Mouse (Mus musculus) left cerebral cortex, postnatal 36 days (tissue): ENCODE results near the gene Zeb2. TPM values are rescaled to one million over a fixed set of nuclear protein-coding genes. Genes with fewer than 3 reads are reported as not detected.
A peak's percentile ranks its signal among the peaks of the same experiment; 100 is the strongest.
"Not testable (repeated sequence)": the region's sequence is repeated elsewhere in the genome, so short reads cannot be mapped to it uniquely, and the experiment has no call there.

Source experiments
- DNase-seq, 2 experiments: peaks; one replicate each; pipeline ENCODE4 v3.0.0; 2021 to 2022; ENCODE audit warnings: low spot score in 2 of 2, mixed read lengths in 1 of 2
- intact Hi-C: fragments of 180-260 bp; cut with DNase I; formaldehyde crosslinking; loops from one replicate; pipeline ENCODE4 v1.15.1; 2025
- total RNA-seq, 2 experiments: library from RNA; stranded (reverse); gene quantifications; 2 replicates each; pipeline ENCODE4 v1.2.3; 2021

Zeb2 gene
- total RNA-seq, 2 experiments from 2014 or later: 166 to 196 TPM

DNA sequence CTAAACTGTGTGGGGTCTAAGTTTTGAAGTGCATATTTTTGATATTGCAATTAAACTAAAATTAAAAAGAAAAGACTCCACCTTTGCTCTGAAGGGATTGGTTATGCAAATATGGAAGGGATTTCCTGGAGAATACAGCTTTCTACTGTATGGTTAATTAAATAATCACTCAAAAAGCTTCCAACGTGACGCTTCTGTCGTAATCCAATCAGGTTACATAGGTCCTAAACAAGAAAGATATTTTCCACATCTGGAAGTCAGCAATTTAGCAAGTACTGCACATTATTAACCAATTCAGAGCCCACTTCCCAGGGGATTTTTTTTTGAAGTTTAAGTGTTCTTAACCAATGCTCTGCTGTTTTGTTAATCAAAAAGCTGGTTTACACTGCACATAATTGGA lies 3.3 kb downstream of the Zeb2 start:
- DNase-seq: no peak

DNA sequence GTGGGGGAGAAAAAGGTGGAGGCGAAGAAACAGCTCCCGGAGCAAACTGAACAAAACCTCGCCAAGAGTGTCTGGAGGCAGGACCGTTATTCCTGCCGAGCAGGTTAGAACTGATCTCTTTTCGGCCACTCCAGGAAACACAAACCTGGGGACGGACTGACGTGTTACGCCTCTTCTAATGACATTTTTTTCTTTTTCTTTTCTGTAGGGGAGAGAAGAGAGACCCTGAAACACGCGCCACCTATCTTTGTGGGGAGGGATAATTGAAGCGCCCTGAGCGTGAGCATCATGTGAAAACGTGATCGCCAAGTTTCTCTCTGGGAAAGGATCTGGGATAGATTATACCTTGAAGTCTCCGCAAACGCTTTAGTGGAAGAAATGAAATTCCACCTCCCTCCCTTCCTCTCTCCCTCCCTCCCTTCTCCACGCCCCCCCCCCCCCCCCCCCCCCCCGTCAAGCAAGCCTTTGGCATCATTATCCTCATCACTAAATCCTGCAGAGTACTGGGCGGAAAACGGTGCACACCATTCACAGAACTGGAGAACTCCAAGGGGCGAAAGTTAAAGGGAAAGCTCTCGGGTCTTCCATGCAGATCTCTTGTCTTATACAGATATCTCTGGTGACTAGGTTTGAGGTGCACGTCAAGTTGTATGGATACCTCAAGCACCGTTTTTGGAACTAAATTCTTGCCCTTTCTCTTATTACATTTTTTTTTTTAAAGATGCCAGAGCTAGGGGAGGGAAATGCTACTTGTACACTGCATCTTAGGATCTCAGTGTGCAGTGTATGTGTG lies 4.1 kb downstream of the Zeb2 start:
- DNase-seq: peak; percentile 68 to 74
- intact Hi-C loops: loop anchor here (2.0 kb wide), 1 partner anchor 186 kb away; the partner anchor contains the start of gene Gtdc1

More for the DNA sequence above, 3.3 kb downstream of the Zeb2 start:
- intact Hi-C loops: loop anchor here (2.0 kb wide), 1 partner anchor 187 kb away; the partner anchor contains the start of gene Gtdc1

DNA sequence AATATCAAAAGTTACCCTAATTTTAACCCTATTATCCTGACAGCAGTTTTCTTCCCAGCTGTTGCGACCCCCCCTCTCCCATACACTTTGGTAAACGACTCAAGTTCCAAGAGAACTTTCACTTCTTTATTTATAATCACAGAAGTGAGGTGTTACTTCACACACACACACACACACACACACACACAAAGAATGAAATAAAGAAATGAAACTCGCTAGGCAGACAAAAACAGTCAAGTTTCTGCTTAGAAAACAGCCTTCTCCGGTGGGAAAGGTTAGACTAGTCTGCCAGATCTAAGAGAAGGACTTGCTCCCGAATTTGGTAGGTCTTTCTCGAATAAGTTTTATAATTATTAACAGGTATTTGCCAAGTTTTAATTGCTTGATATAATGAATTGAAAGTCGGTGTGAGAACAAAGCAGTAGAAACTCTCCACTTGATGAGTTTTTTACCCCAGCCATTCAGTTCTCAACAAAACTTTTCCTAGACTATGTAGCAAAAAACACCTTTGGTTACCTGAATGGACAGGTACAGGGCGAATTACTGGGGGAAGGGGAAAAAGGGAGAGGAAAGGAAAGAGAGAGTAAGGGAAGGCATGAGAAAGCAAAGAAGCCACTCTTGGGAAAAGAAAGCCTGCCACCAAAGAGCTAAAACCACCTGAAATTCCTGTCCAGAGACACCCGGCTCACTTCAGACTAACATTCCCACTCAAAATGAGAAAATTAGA lies 5.0 kb downstream of the Zeb2 start:
- no peak for DNase-seq
- intact Hi-C loops: loop anchor here (2.0 kb wide), 1 partner anchor 185 kb away; the partner anchor contains the start of gene Gtdc1

DNA sequence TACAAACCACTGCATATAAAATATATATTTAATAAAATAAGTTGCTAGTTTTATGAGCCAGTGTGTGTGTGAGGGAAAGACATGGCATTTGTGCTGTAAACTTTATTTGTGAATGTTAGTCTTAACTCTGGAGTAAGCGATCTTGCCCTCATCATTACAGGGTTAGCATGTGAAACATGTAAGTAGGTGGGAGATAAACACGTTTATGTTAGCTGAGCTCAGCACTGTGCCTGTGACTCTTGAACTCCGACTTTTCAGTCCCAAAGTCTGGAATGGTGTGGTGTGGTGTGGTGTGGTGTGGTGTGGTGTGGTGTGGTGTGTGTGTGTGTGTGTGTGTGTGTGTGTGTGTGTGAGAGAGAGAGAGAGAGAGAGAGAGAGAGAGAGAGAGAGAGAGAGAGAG lies 5.6 kb downstream of the Zeb2 start:
- not testable (repeated sequence) for DNase-seq

DNA sequence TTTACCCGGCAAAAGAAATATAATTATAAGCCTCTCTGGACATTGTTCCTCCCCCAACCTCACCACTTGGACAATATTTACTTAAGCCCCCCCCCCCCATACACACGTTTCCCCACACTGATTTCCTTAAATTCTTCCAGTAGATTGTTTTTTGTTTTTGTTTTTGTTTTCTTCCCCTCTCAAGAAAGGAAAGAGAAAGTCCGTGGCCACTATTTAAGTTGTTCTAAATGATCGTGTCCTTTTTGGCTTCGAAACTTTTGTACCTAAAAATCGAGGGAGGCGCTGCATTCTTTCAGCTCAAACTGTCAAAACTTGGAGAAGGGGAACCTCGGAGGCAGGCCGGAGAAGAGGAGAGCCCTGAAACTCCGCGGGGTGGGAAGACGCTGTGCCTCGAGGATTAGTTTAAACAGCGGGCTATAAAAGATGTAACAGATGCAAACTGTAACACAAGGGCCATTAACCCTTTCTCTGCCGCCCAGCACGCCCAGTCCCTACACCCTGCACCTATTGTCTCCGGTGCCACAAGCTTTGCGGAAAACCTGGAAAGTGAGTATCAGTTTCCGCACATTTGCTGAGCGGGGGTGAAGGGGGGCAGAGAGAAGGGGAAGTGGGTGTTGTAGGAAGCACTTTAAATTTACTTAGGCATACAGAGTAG lies 6.3 kb downstream of the Zeb2 start:
- DNase-seq: peak in 1 of 2 experiments; percentile 57
- intact Hi-C loops: no loop called here

More for the DNA sequence above, 5.6 kb downstream of the Zeb2 start:
- intact Hi-C loops: not testable (repeated sequence)

DNA sequence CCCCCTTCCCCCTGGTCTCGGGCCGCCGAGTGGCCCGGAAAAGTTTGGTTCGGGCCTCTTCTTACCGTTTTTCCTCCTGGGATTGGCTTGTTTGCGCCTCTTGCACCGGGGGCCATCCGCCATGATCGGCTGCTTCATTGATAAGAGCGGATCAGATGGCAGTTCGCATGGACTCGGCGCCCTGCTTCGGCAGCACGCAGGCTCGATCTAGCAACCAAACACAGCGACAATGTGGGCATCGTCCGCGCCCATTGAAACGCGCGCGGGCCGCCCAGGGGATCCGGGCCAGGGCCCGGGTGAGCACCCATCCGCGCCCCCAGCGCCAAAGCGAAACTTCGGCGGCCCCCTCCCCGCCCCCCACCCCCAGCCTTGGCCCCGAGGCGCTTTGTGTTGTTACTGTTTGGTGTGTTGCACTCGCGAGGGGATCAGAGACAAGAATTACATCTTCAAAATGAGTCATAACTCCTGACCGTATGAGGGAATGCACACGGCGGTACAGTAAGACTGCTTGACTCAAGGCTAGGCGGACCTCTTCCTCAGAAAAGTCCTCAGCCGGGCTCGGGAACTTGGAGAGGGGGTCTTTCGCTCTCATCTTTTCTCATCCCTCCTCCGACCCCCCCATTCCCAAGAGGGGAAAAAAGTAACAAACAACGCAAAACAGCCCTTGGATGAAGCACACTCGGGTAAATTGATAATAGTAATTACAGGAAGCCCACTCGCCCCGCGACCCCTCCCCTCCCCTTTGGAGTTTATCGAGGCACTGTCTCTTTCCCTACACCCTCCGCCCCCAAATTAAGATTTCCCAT lies 7.0 kb downstream of the Zeb2 start:
- intact Hi-C loops: loop anchor here (5.0 to 10.0 kb wide), 3 partner anchors 78 to 1325 kb away; no protein-coding TSS in a partner anchor
- peak; percentile 70 to 74 for DNase-seq

DNA sequence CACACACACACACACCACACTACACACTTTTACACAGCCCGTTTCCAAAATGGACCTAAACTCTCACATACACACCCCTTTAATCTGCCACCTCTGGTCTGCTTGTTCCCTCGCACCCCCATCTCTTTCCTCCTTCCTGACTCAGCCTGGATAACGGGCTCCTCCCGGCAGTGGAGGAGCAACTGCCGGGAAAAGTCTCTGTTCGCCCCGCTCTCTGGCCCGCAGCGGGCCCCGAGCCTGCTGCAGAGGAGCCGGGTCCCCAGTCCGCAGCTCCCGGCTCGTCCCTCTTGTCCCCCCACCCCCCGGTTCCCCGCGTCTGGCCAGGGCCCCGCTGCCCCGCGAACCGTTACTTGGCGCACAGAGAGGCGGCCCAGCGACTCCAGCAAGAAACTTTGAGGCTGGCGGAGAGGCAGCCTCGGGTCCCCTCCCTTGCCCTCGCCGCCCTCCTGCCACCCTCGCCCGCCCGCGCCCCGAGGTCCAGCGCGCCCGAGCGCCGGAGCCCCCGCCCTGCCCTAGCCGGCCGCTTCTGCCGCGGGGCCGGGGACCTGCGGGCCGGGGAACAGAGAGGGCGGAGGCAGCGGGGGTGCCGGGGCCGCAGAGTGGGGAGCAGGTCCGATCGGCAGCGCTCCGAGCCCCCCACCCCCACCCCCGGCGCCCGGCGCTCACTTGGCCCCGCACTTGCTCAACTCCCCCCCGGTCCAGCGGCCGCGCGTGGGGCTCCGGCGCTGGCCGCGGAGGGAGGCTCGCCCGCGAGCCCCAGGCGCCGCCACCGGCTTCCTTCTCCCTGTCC lies 7.8 kb downstream of the Zeb2 start:
- no peak for DNase-seq
- intact Hi-C loops: loop anchor here (5.0 to 10.0 kb wide), 3 partner anchors 77 to 1325 kb away; no protein-coding TSS in a partner anchor

DNA sequence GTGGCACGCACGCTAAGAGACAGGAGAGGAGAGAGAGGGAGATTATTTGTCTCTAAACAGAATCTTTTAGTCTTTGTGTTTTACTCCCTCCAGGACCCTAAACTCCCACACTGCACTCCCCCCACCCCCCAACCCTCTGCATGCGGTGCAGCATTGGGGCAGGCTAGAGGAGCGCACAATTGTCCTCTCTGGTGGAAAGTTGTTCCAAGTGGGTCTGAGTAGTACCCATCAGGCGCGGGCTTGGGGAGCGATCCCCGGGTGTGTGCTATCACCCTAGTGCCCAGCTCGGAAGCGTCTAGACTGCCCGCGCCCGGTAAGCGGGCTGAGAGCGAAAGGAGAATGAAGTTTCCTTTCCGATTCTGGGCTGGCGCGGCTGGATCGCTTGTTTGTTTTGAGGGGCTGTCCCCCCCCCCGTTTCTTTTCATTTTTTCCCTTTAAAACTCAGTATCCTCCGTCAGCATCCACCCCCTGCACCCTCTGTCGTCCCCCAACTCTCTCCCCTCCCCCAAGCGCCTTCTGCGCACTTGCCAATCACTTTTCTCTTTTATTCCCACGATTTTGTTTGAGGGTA lies 8.6 kb downstream of the Zeb2 start:
- intact Hi-C loops: loop anchor here (5.0 to 10.0 kb wide), 3 partner anchors 76 to 1324 kb away; no protein-coding TSS in a partner anchor

DNA sequence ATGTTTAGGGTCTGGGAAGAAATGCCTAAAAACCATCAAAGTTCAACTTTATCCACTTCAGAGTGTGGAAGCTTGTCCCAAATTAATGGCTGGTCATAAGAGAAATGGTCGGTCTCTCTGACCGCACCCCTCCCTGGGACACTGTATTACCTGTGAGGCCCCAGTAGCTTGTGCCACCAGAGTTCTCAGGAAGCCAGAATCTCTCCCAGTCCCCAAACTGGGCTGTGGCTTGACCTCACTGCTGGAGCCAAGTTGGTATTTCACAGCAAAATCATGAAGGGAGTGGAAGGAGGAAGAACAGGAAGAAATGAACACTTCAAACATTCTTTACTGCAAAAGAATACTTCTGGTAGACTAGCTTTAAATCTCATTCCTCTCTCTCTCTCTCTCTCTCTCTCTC lies 9.6 kb downstream of the Zeb2 start:
- intact Hi-C loops: loop anchor here (5.0 to 10.0 kb wide), 3 partner anchors 75 to 1323 kb away; no protein-coding TSS in a partner anchor
- DNase-seq: no peak

More for the DNA sequence above, 8.6 kb downstream of the Zeb2 start:
- peak in 1 of 2 experiments; percentile 67 for DNase-seq

DNA sequence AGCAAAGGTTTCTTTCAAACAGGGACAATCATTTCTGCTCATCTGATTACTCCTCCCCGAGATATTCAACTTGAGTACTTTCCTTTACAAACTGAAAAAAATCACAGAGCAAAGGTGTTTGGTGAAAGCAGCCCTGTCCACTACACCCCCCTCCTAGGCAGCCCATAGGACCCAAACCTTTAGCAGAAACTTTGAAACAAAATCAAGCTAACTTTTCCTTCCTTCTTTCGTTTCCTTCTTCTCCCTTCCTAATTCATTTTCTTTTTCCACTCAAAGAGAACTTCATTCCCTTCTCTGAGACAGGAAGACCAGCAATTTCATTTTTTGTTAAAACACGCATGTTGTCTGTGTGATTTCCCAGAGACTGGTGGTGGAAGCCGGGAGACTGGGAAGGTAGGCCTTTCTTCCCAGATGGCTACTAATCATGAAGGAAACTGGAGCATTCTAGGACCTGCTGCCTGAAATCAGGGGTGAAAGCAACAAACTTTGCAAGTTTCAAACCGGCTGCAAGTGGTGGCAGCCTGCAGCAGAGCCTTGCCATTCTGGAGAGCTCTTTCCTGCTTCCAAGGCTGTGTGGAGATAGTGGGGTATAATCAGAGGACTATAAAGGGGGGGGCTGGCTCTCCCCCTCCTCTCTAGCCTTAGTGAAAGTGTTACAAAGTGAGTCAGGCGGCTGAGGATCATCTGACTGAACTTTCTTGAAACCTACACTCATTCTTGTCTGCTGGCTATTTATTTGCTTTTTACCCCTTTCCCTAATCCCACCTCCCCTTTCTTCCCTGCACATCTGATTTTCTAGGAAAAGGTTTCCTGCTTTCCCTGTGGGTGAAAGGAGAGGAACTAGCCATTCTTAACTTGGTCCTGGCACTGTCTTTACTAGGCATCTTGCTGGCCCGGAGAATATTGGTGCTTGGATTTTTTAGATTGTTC lies 11.0 kb downstream of the Zeb2 start:
- intact Hi-C loops: loop anchor here (5.0 to 10.0 kb wide), 3 partner anchors 74 to 1321 kb away; no protein-coding TSS in a partner anchor

DNA sequence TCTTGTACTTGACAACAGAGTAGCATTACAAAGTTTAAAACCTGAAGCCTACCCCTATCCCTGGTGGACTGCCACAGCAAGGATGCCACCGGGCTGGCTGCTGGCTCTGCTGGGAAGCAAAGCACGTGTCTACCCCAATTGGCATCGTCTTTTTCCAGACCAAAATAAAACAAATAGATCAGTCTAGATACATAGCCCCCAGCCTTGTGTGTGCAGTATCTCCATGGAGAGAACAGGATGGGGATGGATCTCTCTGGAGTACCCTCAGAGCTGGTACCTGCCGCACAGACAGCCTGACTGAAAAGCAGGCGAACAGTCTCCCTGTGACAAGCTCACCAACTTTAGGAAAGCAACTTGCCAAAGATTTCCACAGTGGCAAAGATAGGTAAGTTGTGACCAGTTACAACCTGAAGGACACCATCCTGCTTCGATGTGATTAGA lies 11.9 kb downstream of the Zeb2 start:
- intact Hi-C loops: loop anchor here (5.0 to 10.0 kb wide), 3 partner anchors 73 to 1320 kb away; no protein-coding TSS in a partner anchor
- DNase-seq: peak in 1 of 2 experiments; percentile 50

More for the DNA sequence above, 11.0 kb downstream of the Zeb2 start:
- no peak for DNase-seq

DNA sequence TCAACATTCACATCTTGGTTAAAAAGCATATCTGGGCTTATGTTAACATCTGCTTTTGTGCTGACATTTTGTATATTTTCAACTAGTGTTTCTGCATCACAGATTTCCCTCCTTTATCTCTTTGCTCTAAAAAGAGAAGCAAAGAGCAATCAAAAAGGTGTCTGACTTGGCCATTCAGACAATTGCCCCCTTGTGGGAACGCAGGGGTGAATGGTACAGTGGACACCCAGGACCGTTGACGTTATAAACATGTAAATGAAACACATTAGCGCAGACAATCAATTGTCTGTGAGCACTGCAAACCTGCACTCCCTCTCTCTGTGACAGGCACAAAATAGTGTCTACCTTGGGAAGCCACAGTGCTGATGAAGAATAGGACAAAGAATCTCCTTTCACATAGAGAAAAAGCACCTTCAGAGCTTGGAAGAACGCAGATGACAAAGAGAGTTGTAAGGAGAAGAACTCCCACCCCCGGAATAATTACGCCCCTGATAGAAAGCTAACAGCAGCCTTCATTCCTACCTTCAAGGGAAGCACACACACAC lies 12.6 kb downstream of the Zeb2 start:
- intact Hi-C loops: loop anchor here (5.0 to 10.0 kb wide), 4 partner anchors 72 to 1320 kb away; no protein-coding TSS in a partner anchor
- DNase-seq: no peak

DNA sequence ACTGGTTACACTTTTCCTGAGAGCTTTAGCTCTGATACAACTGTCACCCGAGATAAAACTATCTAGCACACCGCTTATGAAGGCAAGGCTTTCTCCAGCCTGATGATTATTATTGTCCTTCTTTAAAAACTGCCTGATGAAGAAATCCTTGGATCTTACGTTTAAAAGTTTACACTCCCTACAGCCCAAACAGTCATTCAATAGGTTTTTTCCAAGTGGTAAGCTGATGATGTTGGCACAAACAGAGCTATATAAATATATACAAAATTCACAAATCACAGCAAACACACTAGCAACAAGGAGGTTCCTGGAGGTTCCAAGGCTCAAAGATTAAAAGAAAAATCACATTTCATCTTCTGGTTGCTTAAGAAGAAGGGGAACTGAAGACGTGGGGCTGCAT lies 13.1 kb downstream of the Zeb2 start:
- intact Hi-C loops: loop anchor here (5.0 to 10.0 kb wide), 3 partner anchors 547 to 1319 kb away; no protein-coding TSS in a partner anchor

DNA sequence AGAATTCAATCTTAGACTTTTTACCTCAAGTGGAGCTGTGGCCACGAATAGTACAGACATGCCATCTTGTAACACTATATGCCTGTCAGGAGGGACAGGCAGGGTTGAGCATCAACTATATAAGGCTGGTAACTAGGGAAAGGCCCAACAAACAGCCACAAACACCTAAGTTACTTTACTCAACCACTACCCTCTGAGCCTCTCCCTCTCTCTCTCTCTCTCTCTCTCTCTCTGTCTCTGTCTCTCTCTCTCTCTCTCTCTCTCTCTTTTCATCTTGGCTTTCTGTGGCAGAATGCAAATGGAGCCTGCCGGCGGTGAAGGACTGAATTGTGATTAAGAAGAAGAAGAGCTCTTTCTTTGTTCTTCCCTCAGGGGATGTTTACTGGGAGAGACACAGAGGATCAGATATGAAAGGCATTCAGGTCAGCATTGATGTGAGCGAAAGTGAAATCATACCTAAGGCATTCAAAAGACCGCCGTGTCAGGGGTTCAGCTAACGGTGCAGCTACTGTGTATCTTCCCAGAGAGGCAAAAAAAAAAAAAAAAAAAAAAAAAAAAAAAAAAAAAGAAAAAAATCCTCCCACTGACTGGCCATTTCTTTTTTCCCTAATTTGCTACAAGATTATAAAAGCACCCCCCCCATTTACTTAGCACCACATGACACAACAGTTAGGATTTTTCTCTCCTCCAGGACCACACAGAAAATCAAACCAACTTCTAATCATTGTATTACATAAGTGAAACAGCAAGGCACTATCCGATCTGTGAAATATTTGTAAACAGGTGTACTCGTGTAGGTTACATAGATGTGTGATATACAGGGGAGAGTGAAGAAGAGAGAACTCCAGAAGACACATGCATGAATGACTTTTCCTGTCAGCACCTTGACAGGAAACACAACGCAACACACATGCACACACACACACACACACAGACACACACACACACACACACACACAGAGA lies 13.9 kb downstream of the Zeb2 start:
- no peak for DNase-seq
- intact Hi-C loops: loop anchor here (5.0 to 10.0 kb wide), 3 partner anchors 546 to 1319 kb away; no protein-coding TSS in a partner anchor

More for the DNA sequence above, 13.1 kb downstream of the Zeb2 start:
- DNase-seq: no peak

DNA sequence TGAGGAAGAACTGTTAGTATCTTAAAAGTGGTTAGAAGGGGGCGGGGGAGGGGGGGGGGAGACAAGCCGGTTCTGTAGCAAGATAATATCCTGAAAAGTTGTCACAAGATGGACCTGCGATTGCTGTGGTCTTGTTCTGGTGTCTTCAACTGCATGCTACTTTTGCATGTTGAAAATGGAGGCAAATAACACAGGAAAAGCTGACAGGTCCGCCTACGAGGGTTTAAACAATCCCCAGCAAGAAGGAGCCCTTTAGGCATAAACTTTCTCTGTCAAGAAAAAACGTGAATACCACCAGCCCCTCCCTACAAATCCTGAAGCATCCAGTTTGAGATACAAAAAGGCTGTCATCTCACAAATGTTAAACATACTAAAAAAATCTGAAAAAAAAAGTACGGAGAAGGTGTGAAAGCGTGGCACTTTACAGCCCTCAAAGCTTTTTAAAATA lies 15.0 kb downstream of the Zeb2 start:
- DNase-seq: peak in 1 of 2 experiments; percentile 42
- intact Hi-C loops: loop anchor here (5.0 to 10.0 kb wide), 3 partner anchors 545 to 1317 kb away; no protein-coding TSS in a partner anchor
